Mouse (Mus musculus) cerebellum, postnatal 10 days (tissue): ENCODE data around the gene Wdr66.

Experiments used
- DNase-seq, 2 experiments: peaks; one replicate each; pipeline ENCODE4 v3.0.0; 2021; ENCODE audit warnings: mixed read lengths in 2 of 2

Gene Wdr66

DNA sequence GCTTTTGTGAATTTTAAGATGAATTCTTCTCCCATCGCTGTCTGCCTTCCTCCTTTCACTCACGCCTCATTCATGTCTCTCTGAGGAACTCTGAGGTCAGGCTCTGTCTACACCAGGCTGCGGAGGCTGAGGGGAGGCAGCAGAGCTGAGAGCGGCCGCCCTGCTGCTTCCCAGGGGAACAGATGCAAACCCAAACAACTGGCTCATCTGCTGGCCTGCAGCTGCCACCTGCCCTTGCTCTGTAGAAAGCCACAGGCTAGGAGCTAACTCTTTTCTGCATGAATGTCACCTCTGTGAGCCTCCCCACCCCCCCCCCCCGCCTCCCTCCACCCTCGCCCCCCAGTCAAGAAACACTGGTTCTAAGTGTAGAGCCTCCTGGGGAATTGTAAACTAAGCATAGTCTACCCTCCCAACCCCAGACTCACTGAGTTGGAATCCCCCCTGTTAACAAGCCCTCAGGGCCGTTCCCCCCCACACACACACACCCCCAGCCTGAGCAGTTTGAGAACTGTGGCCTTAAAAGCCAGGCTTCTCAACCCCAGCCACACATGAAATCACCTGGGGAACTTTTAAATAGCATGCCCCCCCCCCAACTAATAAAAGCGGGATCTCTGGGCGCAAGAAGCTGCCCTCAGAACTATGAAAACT lies 63.4 kb downstream of the Wdr66 start:
- DNase-seq: no peak

DNA sequence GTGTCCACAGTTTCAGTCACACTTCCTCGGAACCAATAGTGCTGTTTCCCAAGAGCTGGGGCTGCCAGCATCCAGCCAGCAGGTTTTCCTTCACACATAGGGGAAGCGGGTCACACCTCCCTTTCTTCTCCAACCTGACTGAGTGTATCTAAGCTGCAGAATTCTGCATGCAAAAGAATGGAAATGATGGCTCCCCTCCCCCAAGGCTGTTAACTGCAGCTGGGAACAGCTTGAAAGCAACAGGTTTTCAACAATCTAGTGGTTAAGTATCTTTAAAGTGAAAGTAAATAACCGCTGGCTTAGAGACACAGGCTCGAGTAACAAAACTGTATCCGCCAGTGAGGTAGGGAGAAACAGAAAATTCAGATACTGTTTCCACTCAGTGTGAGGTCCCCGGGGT lies 66.1 kb downstream of the Wdr66 start:
- DNase-seq: no peak

DNA sequence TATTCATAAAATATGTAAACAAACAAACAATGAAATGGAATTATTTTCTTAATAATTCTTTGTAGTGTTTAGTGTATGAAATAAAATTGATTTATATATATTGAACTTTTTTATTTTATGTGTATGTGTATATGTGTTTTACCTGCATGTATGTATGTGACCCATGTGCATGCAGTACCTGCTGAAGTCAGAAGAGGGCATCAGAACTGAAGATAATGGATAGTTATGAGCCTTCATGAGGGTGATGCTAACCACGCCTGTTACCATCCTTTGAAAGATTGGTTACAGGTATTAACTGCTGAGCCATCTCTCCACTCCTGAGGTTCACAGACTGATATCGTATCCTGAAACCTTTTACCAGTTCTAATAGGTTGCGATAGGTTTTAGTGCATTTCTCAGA lies 68.2 kb downstream of the Wdr66 start:
- DNase-seq: no peak

DNA sequence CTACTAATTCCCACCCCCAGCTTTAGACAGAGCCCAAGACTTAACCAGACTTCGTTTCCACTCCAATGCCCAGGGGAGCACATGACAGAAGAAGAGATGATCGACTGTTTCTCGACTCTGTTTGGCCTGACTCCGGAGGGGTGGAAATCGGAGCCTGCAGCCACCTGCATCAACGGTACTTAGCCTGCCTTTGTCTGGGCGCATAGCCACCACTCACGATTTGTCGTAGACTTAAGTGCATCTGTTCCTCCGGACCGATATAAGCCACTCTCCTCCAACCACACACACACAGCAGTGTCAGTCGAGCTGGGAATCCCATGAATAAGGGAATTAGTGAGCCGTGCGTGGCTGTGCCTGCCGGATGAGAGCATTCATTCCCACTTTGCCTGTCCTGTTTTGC lies 72.3 kb downstream of the Wdr66 start:
- peak; percentile 75 for DNase-seq

DNA sequence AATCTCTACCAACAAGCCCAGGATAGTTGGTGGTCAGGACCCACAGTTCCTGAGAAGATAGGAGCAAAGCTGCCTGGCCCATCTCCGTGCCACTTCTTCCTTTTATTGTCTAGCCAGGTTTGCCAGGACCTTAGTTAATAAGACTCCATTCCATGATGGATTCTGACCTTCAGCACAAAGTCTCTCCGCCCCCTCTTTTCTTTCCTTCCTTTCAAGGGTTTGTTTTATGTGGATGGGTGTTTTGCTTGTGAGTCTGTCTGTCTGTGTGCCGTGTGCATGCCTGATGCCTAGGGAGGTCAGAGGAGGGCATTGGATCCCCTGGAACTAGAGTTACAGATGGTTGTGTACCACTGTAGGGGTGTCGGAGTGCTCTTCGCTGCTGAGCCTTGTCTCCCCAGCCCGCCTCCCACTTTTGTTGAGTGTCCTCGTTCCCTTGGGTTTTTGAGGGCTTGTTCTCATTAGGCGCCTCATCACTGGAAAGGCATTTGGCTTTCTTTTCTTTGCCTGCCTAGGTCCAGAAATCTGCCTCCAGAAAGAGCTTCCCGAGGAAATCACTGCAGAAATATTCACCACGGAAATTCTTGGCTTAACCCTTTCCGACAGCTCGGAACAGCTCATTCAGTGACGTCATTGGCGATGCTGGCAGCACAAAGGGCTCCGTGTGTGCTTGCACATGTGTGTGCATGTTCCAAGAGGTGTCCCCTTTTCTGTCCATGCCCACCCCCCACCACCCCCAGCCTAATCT lies 74.3 kb downstream of the Wdr66 start:
- DNase-seq: peak in 1 of 2 experiments; percentile 50

DNA sequence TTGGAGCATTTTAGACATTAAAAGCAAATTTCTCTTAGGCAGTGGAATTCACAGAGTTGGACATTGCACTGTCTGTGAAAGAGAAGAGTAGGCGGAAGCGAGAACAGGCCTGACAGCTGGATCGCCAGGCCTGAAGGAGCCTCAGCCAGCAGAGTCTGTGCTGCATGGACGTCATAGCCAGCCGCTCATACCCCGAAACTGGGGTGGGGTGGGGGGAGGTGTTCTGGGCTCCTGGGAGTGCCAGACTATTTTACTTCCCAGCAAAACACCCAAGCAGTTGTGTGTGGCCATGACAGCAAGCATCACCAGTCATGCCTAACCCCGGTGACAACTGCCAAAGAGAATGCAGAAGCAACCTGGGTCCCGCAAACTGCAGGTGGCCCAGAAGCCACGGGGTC lies 74.8 kb downstream of the Wdr66 start:
- peak in 1 of 2 experiments; percentile 28 for DNase-seq

DNA sequence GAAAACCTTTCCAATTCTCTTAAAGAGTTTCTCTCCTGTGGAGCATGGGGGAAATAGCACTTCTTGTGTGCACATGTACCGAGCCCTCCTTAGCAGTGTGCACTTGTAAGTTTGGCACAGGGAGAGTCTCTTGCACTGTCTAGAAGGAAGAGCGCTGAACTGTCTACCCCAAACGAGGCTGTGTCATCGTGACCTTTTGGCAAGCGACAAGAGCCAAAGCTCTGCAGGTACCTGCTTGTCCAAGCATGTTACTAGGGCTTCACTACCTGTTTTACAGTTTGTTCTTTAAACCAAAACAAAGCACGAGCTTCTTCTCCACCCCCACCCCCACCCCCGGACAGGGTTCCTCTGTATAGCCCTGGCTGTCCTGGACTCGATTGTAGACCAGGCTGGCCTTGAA lies 75.8 kb downstream of the Wdr66 start:
- DNase-seq: no peak

DNA sequence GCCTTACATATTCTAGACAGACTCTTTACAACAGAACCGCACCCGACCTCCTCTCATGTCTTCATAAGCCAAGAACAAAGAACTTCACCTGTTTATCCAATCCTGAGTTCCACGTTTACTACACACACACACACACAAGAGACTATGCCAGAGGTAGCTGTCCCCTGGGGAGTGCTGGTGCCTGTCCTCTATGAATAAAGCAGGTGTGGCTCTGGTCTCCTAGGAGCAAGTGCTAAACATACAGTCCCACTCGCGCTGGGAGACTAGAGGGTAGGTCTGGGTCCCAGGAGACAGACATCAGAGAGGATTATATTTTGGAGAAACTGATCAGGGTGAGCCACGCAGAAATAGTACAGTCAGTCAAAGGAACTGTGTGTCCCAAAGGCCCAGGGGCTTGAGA lies 81.7 kb downstream of the Wdr66 start:
- no peak for DNase-seq

DNA sequence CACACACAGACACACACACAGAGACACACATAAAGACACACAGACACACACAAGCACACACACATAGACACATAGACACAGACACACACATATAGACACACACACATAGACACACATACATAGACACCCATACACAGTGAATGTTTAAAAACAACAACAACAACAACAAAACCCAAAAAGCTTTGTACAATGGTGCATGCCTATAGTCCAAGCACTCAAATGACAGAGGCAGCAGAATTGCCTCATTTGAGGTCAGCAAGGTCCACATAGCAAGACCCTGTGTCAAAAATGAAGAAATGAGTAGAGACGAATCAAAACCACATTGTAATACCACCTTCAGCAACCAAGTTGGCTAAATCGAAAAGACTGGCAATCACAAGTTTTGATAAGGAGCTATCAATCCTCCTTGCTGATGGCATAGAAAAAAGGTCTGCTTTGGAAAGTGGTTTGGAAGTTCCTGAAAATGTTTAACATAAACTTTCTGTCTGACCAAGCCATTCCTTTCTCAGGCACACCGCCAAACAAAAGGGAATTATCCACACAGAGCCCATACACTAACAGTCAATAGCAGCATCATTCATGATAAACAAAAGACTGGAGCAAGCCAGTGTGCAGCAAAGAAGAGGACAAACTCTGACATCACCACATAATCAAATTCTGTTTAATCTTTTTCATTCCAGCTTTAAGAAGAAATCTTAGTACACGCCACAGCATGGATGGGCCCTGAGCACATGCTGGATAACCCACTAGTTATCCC lies 84.5 kb downstream of the Wdr66 start:
- DNase-seq: no peak

DNA sequence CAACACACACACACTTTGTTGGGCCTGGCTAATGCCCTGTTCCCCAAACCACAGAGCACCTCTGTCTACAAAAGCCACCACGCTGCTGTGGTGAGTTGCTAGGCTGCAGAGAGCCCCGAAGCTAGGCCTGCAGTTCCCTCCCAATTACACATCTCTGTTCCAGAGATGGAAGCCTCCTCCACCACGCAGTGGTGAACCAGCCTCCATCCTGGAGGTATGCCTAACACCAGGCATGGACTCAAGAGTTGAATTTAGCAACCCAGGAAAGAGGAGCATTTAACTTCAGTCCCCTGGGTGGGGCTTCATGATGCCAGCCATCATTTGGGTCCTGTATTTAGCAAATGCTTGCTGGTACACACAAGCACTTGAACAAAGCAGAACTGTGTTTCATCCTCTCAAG lies 86.6 kb downstream of the Wdr66 start:
- no peak for DNase-seq

DNA sequence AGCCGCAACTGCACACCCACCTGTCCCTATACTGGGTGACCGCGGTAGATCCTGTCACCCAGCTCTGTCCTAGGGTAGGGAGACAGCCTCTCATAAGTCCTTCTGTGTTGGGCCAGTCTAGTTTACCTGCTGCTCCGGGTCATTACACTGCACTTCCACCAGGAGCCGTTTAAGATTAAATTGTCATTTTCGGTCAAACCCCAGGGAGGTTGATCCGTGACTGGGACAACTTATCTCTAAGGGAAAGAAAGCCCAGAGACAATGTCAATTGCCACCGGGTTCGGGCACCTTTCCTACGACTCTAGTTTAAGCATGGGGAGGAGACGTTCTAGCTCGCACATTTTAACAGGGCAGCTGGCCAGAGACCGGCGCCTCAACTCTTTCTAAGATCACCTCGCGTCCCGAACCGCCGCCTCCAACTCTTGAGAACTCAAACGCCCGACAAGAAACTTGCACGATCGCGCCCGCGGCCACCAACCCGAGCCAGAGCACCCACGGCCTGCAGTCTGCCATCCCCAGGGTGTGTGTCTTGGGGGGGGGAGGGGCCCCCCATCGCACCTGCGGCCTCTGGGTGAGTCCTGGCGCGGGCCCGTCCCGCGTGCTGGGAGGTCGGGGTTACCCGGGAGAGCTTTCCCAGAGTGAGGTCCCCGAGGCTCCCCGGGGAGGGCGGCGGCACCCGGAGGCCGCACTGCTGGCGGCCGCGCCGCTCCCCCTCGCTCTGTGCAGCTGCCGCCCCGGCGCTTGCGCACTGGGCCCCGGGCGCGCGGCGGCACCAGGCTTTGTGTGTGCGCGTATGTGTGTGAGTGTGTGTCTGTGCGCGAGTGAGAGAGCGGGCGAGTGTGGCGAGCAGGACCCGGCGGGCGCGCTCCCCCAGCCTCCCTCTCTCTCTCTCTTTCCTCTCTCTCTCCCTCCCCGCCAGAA lies 92.1 kb downstream of the Wdr66 start, which contains the start of gene Bcl7a:
TSS of gene Bcl7a (plus strand) at position 128 of the 921 bp plus-strand sequence.
- DNase-seq: peak; percentile 93 to 97

DNA sequence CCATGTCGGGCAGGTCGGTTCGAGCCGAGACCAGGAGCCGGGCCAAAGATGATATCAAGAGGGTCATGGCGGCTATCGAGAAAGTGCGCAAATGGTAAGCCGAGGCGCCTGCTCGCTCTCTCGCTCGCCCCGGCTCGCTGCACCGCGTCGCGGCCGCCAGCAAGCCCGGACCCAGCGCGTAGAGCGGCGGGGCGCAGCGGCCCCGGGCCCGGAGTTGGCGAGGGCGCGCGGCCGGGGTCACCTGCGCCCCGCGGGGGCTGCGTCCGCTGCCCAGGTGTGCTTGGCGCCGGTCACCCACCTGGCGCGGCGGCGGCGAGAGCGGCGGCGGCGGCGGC lies 92.7 kb downstream of the Wdr66 start:
- no peak for DNase-seq

DNA sequence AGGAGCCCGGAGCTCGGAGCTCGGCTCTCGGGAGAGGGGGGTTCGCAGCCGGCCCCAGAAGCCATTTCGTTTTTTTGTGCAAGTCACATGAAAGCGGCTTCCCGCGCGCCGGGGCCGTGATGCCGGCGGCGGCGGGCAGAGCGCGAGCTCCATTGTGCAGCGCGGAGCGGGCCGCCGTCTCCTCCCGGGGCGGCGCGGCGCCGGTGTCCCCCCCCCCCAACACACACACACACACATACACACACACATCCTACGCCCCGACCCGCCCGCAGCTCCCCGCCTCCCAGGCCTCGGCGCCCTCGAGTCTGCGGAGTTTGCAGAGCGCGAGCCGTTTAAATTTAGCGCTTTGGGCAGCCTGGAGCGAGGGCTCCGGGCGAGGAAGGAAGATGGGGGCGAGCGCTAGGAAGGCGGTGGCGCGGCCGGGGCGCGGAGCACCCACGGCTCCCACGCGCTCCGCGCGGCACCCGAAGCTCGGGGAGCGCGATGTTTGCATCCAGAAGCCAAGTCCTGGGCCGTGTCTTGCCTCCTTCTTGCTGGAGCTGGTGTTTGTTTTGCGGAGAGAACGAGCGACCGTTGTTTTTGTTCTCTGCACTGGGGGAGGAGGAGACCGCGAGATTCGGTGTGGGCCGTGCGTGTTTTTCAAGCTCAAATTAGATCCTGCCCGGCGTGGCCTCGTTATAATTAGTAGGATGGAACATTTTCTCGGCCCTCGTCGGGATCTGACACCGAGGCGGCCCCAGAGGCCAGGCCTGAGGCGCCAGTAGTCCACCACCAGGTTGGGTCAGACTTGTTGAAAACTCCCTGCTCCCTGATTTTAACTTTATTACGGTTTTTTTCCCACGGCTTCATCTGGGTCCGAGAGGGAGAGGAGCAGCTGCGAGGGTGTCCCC lies 93.3 kb downstream of the Wdr66 start:
- DNase-seq: peak; percentile 73 to 78

DNA sequence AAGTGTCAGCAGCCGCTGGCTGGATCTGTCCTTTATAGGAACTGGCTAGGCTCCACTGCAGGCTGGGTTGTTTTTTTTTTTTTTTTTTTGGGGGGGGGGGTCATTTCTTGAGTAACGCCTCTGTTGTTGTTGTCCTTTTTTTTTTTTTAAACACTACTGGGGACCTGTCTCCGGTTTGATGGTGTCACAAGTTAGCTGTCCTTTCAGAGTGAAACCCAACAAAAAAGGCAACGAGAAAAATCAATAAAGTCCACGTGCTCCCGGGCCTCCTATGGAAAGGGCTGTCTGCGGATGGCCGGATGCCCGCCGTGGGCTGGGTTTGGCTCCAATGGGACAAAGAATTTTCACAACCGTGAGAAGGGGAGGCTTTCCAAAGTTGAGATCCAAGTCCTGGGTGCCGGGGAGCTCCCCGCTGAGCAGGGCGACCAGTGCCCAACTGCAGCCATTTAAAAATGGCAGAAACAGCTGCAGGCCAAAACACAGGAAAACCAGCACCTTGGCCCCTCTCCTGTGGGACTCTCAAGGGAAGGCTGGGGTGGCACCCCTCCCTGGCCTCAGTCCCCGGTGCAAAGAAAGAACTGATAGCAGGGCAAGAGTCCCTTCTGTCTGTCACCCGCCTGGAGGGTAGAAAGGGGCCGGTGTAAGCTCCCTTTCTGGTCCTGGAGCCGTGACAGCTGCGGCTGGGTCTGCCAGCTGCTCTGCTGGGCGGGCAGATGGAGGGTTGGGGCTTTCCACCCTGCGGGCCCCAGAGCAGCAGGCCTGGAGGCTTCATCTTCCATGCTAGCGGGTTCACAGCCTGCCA lies 94.2 kb downstream of the Wdr66 start:
- peak; percentile 94 to 97 for DNase-seq

DNA sequence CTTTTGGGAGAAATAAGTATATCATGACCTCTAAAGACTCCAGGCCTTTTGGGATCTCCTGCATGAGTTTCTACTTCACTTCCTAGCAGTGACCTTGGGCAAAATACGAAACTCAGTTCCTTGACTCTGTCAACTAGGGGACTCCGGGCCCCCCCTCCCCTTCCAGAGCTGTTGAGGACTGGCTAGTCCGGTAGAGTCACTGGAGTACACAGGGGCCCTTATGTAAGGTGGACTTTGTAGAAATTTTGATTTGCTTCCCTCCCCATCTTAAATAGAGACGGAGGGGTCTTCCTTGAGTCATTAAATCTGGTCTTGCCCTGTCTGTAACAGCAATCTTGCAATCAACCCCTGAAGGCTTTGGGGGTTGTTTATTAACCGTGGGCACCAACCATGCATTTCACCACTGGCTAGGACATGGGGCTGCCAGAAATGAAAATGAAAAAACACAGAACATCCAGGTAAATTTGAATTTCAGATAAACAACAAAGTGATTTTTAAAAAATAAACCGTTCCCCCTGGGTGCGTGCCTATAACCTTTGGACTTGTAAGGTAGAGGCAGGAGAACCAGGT lies 94.9 kb downstream of the Wdr66 start:
- DNase-seq: no peak

DNA sequence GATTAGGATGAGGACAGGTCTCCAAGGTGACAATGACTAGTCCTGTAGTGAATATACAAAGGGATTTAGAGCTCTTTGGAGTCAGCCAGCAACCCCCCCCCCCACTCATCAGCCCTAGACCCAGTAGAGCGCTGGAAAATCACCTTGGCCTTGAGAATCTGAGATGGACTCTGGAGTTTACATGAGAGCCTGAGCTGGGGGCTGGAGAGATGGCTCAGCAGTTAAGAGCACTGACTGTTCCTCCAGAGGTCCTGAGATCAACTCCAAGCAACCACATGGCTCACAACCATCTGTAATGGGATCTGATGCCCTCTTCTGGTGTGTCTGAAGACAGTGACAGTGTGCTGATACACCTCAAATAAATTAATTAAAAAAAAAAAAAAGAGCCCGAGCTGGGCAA lies 96.1 kb downstream of the Wdr66 start:
- no peak for DNase-seq

DNA sequence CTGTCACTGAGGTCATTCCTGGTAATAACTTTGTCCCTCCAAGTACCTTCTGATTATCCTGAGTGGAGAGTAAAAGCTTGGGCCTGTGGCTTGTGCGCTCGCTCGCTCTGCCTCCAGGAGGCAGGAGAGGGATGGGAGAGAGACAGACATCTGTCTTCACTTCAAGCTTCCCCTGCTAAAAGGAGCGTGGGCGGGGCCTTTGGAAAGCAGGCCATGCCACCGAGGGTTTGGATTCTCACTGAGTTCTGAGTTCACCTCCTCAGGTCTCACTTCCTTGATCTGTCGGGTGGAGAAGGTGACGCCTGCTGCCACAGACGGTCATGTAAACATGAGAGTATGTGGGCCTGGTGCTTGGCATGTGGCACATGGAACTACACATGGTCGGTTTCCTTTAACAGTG lies 98.5 kb downstream of the Wdr66 start:
- peak; percentile 70 to 72 for DNase-seq

DNA sequence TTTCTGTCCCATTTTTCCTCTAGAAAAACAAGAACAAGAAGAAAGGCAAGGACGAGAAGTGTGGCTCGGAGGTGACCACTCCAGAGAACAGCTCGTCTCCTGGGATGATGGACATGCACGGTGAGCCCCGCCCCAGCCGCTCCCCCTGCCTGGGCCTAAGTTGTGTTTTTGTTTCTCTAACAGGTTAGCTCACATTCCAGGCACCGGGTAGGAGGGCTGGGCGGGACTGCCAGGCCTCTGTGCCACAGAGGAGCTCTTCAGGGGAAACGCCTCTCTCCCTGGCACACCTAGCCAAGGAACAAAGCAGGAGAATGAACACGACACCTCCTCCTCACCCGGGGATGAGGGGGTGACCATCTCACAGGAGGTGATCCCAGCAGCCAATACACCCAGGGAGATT lies 104.0 kb downstream of the Wdr66 start:
- no peak for DNase-seq

DNA sequence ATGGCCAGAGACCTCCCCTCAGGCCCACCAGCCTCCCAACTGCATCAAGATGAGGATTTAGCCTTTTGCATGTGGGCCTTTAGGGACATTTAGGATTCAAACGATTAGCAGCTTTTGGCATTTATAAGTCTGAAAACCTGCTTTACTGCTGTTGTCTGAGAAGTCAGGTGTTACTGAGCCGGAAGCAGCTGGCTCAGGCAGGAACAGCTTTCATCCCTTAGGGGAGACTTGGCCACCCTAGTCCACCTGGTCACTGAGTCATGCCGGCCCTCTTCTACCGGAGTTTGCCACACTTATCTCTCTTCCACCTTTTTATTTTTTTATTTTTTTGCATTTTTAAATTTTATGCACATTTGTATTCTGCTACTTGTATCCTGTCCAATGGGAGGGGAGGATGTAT lies 105.4 kb downstream of the Wdr66 start:
- no peak for DNase-seq

DNA sequence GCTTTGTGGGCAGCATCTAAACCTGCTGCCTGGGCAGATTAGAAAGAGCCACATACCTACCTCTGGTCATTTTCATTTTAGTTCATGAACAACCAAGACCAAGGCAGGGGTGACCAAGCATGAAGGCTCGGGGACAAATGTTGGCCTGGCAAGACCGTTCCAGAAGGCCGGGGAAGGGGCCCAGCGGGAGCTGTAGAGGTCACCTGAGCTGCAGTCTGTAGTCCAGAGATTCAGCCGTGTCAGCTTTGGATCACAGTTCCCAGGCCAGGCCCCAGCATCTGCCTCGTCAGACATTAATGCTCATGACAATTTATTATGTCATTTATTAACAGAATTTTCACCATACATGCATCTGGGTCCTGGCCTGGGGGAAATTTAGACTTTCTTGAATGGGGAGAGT lies 107.5 kb downstream of the Wdr66 start:
- DNase-seq: no peak

DNA sequence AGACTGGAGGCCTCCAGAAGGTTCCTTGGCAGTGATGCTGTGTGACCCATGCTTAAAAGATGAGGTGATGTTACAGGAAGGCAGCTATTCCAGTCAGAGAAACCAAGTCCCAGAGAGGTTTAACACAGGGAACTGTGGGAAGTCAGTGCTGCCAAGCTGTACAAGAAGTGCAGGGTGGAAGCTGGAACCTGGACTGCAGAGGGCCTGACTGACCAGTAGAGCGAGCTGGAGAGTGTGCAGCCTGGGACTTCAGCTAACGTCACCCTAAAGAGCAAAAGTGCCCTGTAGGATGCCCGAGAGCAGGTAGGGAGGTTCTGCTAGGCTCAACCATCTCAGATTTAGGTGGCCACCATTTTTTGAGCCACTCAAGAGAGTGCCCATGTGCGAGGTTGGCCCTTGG lies 111.0 kb downstream of the Wdr66 start:
- no peak for DNase-seq
